Mouse (Mus musculus) ES-Bruce4 (cell line): ENCODE results near the gene Syngr1.

ENCODE experiments used
- CTCF ChIP-seq: IDR thresholded peaks from one replicate; pipeline ENCODE4 v1.8.1; 2011; ENCODE audit warnings: low read depth, low read length
- POLR2A ChIP-seq: IDR thresholded peaks from one replicate; pipeline ENCODE4 v1.8.1; 2011; ENCODE audit warnings: low read length; ENCODE audit not compliant: insufficient read depth

- TF ChIP-seq POLR2A (no peak), CTCF (no peak)
Observed at GRCm38 (mm10) chr15:80090155-80090554, 979 bp upstream of the Syngr1 start.
